Mouse (Mus musculus): ENCODE results near the gene Pgk1. TPM values are rescaled to one million over a fixed set of nuclear protein-coding genes. Genes with fewer than 3 reads are reported as not detected.

The Pgk1 gene
- 194 TPM for polyA plus RNA-seq (2017; shearing (Covaris generic))

DNA sequence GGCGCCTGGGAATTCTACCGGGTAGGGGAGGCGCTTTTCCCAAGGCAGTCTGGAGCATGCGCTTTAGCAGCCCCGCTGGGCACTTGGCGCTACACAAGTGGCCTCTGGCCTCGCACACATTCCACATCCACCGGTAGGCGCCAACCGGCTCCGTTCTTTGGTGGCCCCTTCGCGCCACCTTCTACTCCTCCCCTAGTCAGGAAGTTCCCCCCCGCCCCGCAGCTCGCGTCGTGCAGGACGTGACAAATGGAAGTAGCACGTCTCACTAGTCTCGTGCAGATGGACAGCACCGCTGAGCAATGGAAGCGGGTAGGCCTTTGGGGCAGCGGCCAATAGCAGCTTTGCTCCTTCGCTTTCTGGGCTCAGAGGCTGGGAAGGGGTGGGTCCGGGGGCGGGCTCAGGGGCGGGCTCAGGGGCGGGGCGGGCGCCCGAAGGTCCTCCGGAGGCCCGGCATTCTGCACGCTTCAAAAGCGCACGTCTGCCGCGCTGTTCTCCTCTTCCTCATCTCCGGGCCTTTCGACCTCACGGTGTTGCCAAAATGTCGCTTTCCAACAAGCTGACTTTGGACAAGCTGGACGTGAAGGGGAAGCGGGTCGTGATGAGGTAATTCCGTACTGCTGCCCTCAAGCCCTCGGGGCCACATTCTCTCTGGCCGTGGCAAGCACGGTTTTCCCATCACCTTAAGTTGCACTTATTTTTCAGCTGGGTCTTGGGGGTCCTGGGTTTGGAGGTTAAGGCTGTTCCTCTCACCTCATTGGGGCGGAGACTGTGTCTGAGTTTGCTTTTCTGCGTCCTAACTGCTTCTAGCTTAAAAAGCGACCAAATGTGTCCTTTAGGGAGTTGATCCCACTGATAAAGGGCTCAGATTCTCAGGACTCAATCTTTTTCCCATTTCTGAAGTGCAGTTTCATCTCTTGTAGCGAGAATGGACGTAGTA lies at the start of gene Pgk1:
Pgk1 (plus strand) TSS at position 388 of the 937 bp plus-strand sequence.

DNA sequence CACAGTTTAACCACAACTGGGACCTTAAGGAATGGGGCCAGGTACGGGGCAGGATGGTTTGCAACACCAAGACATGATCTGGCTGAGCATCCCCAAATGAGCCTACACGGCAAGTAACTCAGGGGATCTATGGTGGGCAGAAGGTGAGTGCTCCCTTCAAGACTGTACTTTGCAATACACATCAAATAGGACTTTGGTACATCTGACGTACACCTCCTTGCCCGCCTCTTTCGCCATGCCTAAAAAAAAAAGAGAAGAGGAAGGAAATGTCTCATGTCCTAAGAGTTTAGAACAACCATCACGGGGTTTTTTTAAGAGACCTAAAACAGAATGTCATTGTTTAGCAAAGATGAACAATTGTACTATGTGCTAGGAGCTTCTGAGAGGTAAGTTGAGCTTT lies 44.0 kb upstream of the Pgk1 start, which contains the start of gene Tlr13:
Tlr13 (plus strand) TSS at position 269 of the 400 bp plus-strand sequence.

DNA sequence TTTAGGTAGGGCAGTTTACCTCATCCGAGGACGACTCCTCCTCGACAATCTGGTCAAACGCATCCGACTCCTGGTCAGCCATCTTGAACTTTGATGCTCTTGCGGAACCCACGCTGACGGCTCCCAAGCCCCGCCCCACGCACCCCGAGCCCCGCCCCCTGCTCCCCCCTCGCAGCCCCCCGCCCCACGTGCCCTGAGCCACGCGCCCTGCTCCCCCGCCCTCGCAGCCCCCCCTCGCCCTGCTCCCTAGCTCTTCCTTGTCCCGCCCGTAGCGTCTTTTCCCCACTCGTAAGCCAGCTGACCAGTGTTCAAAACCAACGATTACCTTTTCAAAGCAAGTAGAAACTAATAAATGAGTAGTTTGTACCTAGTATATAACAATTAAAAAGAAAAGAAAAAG lies 34.2 kb downstream of the Pgk1 start, which contains the start of gene Taf9b:
Taf9b (minus strand) TSS at position 101 of the 400 bp plus-strand sequence.

Other genes with a start within 250 kb of the Pgk1 start
- gene Magt1, start 175.2 kb upstream of the Pgk1 start, polyA plus RNA-seq (2017; shearing (Covaris generic)), result 38.9 TPM
- 305 TPM for gene Cox7b, start 171.4 kb upstream of the Pgk1 start, polyA plus RNA-seq (2017; shearing (Covaris generic))
- gene Atp7a, start 159.8 kb upstream of the Pgk1 start, polyA plus RNA-seq (2017; shearing (Covaris generic)), result 12.8 TPM
- gene Tlr13, start 43.9 kb upstream of the Pgk1 start, polyA plus RNA-seq (2017; shearing (Covaris generic)), result 0.11 TPM
- gene Taf9b, start 34.1 kb downstream of the Pgk1 start, polyA plus RNA-seq (2017; shearing (Covaris generic)), result 36.6 TPM
- not detected for gene Fnd3c2, start 68.3 kb downstream of the Pgk1 start, polyA plus RNA-seq (2017; shearing (Covaris generic))